Mouse (Mus musculus) layer of hippocampus, adult 2 months (tissue): ENCODE results near the gene Fut2. TPM values are rescaled to one million over a fixed set of nuclear protein-coding genes. Genes with fewer than 3 reads are reported as not detected.
A peak's percentile ranks its signal among the peaks of the same experiment; 100 is the strongest.

ENCODE experiments used
- DNase-seq, 2 experiments: peaks; one replicate each; pipeline ENCODE4 v3.0.0; 2022; ENCODE audit warnings: low spot score in 2 of 2
- H3K27ac ChIP-seq: fragments of 200-600 bp; 2 replicates; pipeline ENCODE4 v1.8.1; 2022
- H3K4me3 ChIP-seq: fragments of 200-600 bp; 2 replicates; pipeline ENCODE4 v1.8.1; 2022; ENCODE audit warnings: mild to moderate bottlenecking
- CTCF ChIP-seq: fragments of 200-600 bp; conservative IDR thresholded peaks from 2 replicates; pipeline ENCODE4 v1.8.1; 2022; ENCODE audit warnings: antibody characterized with exemption, mild to moderate bottlenecking, moderate library complexity
- total RNA-seq, 2 experiments: library from RNA; stranded (reverse); gene quantifications; 2 replicates each; pipeline ENCODE4 v1.2.3; 2021

Fut2 gene
- total RNA-seq, 2 experiments from 2014 or later: 0.13 to 0.25 TPM

DNA sequence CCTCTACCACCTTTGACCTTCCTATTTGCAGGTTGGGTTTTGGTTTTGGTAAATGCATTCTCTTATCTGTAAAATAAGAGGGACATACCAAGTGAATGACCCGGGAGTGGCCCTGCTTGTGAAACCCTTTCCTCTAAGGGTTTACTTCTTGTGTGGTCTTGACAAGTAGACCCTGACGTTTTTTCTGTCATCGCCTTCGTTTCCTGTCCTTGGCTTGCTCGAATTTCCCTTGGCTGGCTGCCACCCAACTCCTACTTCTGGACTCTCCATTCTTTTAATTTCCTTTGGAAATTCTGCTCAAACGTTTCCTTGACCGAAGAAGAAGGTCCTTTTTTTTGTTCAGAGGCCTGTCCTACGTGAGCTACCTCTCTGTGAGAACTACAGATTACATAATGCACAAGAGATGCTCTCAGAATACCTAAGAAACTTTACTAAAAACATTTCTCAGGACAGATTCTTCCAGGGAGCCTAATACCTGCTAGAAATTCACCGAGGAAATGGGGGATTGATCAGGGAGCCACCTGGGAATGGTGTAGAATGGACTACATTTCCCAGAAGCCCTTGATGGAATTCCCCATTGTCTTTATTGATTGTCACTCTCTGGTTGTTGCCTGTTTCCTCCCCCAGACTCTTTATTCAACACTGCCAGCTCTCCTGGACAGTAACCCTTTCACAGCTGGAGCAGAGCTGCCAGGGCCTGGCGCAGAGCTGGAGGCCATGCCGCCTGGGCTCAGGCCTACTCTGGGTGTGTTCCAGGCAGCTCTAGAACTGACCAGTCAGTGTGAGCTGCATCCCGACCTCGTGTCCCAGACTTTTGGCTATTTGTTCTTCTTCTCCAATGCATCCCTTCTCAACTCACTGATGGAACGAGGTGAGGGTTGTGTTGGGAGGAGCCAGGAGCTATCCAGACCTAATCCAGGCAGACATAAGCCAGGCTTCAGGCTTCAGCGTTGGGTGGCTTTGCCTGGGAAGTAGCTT is 30.2 kb downstream of the Fut2 start:
- no peak for DNase-seq
- TF ChIP-seq CTCF: no peak
- H3K27ac ChIP-seq: 0 out of 2 replicates have a peak overlapping the region, but pooled peaks have one; percentile 18
- H3K4me3 ChIP-seq: no peak overlapping the region

- H3K27ac ChIP-seq: no peak overlapping the region
- H3K4me3 ChIP-seq: no peak overlapping the region
- TF ChIP-seq CTCF: no peak
- DNase-seq: no peak
Measured at GRCm38 (mm10) chr7:45634946-45635681, 31.1 kb downstream of the Fut2 start.

GRCm38 (mm10) chr7:45632499-45632898 is 33.7 kb downstream of the Fut2 start:
- peak; percentile 66 for TF ChIP-seq CTCF
- H3K27ac ChIP-seq: peak overlapping the region; percentile 43; the same call in 1 of the 2 replicates
- H3K4me3 ChIP-seq: peak overlapping the region; percentile 36
- no peak for DNase-seq

- no peak for DNase-seq
- no peak for TF ChIP-seq CTCF
- no peak overlapping the region for H3K4me3 ChIP-seq
- H3K27ac ChIP-seq: no peak overlapping the region
Measured at GRCm38 (mm10) chr7:45630064-45630907, 35.9 kb downstream of the Fut2 start.

DNA sequence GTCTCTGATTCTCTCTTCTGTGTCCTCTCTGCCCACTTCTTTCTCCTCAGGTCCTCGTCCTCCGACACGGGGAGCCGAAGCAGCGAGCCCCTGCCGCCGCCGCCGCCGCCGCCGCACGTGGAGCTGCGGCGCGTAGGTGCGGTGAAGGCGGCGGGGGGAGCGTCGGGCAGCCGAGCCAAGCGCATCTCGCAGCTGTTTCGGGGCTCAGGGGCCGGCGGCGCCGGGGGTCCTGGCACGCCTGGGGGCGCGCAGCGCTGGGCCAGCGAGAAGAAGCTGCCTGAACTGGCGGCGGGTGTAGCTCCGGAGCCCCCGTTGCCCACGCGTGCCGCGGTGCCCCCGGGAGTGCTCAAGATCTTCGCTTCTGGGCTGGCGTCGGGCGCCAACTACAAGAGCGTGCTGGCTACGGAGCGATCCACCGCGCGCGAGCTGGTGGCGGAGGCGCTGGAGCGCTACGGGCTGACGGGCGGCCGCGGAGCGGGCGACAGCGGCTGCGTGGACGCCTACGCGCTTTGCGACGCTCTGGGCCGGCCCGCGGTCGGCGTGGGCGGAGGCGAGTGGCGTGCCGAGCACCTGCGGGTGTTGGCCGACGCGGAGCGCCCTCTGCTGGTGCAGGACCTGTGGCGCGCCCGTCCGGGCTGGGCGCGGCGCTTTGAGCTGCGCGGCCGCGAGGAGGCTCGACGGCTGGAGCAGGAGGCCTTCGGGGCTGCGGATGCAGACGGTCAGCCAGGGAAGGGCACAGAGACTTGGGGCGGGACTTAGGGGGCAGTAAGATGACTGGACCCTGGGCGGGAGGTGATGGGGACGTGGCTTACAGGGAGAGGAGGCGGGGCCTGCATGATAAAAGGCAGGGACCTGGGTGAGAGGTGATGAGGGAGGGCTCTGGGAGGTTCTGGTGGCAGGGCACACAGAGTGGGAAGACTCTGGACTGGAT is 37.6 kb downstream of the Fut2 start:
- TF ChIP-seq CTCF: peak; percentile 91
- DNase-seq: peak; percentile 70 to 79
- peak overlapping the region; percentile 87 for H3K27ac ChIP-seq
- H3K4me3 ChIP-seq: peak overlapping the region; percentile 64

DNA sequence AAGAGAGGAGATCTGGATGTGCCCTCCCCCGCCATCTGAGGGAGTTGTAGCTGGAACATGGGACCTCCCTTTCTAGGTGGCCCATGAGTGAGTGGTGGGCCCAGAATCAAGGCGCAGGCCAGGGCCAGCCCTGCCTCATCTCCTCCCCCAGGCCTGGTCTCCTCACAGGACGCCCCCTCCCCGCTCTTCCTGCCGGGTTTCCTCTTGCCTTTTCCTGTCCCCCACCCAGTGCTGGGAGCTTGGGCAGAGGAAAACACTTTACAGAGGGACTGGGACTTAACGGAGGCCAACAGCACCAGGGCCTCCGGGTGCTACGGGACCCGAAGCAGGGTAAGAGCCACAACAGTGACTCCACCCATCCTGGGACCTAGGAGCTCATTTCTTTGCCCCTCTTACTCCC is 38.9 kb downstream of the Fut2 start, which contains the start of gene Rasip1:
Gene Rasip1 (plus strand): TSS at position 228 of the 400 bp plus-strand sequence.
- Histone ChIP-seq H3K27ac (peak within 1 kb of the TSS; percentile 87), H3K4me3 (peak within 1 kb of the TSS; percentile 64)
- no peak for DNase-seq
- TF ChIP-seq CTCF: no peak

DNA sequence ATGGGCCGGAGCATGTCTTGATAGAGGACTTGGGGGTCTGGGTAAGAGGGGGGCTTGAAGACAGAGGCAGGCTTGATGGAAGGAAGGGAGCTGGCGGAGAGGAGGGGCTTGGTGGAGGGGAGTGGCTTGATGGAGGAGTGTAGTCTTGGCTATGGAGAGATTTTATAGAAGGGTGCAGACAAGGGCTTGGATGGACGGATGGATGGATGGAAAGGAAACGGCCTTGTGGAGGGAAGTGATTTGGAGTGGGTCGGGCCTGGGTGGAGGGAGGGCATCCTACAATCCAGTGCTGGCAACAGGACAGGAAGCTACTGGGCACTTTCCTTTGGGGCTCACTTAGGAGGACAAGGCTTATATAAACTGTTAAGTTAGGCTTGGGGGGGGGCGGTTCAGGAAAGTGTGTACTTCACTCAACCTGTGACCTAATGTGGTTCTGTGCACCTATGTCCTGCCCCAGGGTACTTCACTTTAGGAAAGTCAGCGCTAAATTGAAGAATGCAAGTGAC is 39.6 kb downstream of the Fut2 start:
- no peak for DNase-seq
- TF ChIP-seq CTCF: no peak
- H3K27ac ChIP-seq: peak overlapping the region; percentile 46; the same call in 1 of the 2 replicates

GRCm38 (mm10) chr7:45625481-45625880 is 40.7 kb downstream of the Fut2 start:
- H3K4me3 ChIP-seq: no peak overlapping the region
- no peak for TF ChIP-seq CTCF
- no peak for DNase-seq
- H3K27ac ChIP-seq: no peak overlapping the region

More for the DNA sequence above, 39.6 kb downstream of the Fut2 start:
- no peak overlapping the region for H3K4me3 ChIP-seq

DNA sequence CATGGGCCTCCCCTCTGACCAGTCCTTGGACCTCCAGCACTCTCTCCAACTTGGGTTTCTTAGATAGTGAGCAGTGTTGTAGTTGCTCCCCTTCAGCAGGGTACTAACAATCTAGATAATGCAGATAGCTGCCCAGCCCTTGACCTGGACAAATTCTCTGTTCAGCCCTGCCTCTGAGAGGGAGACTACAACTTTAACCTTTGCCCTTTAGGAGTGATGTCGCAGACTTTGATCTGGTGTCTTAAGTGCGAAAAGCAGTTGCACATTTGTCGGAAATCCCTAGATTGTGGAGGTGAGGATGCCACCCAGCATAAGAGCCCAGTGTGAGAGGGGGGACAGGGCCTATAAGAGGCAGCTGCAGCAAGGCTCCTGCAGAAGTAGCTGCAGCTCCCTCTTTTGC is 41.5 kb downstream of the Fut2 start:
- no peak for DNase-seq

DNA sequence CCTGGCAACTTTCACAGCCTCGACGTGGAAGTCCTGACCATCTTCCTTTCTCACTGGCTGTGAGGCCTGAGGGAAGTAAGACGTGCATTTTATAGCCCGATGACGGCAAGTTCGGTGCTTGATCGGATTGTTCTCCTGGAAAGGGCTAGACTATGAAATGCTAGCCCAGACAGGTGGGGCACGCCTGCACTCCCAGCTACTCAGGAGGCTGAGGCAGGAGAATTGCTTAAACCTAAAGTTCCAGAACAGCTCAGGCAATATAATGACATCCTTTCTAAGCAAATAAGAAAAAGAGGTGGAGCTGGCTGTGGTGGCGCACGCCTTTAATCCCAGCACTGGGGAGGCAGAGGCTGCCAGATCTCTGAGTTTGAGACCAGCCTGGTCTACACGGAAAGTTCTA is 42.7 kb downstream of the Fut2 start:
- no peak for DNase-seq
- no peak for TF ChIP-seq CTCF
- Histone ChIP-seq H3K4me3 (no peak overlapping the region), H3K27ac (no peak overlapping the region)

More for the DNA sequence above, 41.5 kb downstream of the Fut2 start:
- H3K27ac ChIP-seq: no peak overlapping the region
- H3K4me3 ChIP-seq: no peak overlapping the region
- TF ChIP-seq CTCF: no peak

DNA sequence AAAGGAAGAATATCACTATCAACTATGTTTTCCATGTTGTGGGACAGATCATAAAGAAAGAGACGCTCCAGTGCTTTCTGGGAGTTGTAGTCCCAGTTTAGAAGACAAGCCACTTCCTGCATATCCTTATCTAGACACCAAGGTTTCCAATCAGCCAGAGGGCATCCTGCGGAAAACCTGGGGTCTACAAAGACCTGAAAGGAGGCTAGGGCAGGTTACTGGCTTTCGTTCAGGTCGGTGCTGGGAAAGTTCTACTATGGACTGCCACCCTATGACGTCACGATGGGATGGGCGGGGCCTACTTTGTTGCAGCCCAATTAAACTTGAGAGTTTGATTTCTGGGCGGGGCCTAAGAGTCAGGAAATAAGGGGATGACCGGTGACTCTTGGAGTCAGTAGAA is 44.8 kb downstream of the Fut2 start, which contains the start of gene Izumo1:
Gene Izumo1 (plus strand): TSS at position 369 of the 400 bp plus-strand sequence.
- TF ChIP-seq CTCF: no peak
- no peak within 1 kb of the TSS for H3K4me3 ChIP-seq

More for the DNA sequence above, 44.8 kb downstream of the Fut2 start, which contains the start of gene Izumo1:
- H3K27ac ChIP-seq: no peak within 1 kb of the TSS
- no peak for DNase-seq
